Mouse (Mus musculus) frontal cortex, postnatal 14 days (tissue): ENCODE measurements around the gene Bzw1.

Experiments used
- DNase-seq, 2 experiments: peaks; one replicate each; pipeline ENCODE4 v3.0.0; 2022; ENCODE audit warnings: low spot score in 2 of 2

Gene Bzw1

DNA sequence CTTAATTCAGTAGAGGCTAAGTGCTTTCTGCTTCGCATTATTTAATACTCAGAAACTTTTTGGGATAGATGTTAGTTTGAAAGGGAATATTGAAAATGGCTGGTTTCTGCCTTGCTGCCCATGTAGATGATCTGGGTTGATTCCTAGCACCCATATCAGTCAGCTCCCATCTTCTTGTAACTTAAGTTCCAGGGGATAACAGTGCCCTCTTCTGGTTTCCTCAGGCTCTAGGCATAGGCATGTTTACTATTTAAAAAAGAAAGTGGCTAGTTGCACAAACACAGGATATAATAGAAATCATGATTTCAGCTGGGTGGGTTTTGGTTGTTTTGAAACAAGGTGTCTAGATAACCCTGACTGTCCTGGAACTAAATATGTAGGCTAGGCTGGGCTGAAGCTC is 3.5 kb downstream of the Bzw1 start:
- no peak for DNase-seq

DNA sequence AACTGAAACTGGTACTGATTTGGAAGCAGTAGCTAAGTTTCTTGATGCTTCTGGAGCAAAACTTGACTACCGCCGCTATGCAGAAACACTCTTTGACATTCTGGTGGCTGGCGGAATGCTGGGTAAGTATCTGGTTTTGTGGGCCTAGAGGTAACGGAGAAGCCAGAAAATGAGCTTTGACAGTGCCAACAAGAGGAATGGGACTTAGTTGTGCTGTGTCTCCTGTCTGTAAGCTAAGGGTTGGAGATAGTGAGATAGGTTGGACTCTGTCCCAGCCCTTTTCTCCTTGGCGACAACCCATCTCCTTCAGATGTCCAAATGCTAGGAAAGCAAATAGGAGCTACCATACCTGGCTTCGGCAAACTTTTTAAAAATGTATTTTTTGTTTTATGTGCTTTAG is 5.0 kb downstream of the Bzw1 start:
- no peak for DNase-seq

DNA sequence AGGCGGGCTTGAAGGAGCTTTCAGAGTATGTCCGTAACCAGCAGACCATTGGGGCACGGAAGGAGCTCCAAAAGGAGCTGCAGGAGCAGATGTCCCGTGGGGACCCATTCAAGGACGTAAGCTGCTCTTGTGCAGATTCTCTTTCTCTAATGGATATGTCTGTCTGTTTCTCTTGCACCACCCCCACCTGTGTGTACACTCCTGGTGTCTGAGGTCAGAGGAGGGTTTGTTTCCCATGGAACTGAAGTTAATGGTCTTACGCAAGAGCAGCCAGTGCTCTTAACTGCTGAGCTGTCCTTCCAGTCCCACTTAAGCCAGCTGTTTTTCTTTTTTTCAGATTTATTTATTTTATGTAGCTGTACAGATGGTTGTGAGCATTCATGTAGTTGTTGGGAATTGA is 8.7 kb downstream of the Bzw1 start:
- no peak for DNase-seq

DNA sequence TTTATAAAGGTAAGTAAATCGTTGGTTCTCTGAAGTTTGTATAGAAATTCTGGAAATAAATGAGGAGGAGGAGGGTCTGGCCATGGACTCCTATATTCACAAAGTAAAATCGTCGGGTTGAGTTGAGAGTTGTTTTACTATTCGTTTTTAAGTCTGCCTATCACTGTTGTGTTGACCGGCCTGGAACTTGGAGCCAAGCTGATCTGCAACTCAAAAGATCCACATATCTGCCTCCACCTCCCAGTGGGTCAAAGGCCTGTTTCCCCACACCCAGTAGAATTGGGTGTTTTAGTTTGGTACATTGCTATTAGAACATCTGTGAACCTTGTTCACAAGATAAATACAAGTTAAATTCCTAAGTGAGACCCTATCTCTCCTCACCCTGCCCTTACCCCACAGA is 11.0 kb downstream of the Bzw1 start:
- DNase-seq: no peak

DNA sequence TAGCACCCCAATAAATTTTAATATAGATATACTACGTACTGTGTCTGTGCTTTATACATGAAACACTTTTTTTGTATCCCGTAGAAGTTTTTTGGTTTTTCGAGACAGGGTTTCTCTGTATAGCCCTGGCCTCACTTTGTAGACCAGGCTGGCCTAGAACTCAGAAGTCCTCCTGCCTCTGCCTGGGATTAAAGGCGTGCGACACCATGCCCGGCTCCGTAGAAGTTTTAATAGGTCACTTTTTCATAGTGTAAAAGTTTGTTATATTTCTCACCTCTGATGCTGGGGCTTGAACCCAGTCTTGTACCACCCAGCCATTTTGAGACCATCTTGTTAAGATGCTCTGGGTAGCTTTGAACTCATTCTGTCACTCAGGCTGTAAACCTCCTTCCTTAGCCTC is 14.6 kb downstream of the Bzw1 start:
- DNase-seq: no peak

DNA sequence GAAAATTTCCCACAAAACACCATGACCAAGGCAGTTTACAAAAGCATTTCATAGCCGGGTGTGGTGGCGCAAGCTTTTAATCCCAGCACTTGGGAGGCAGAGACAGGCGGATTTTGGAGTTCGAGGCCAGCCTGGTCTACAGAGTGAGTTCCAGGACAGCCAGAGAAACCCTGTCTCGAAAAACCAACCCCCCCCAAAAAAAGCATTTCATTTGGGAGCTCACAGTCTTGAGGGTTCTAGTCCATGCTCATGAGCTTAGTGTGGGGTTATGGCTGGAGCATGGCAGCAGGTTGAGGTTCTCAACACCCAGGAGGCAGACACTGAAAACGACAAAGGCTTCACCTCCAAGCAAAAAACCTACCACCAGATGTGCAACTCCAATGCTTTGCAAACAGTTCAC is 15.4 kb downstream of the Bzw1 start:
- DNase-seq: no peak

DNA sequence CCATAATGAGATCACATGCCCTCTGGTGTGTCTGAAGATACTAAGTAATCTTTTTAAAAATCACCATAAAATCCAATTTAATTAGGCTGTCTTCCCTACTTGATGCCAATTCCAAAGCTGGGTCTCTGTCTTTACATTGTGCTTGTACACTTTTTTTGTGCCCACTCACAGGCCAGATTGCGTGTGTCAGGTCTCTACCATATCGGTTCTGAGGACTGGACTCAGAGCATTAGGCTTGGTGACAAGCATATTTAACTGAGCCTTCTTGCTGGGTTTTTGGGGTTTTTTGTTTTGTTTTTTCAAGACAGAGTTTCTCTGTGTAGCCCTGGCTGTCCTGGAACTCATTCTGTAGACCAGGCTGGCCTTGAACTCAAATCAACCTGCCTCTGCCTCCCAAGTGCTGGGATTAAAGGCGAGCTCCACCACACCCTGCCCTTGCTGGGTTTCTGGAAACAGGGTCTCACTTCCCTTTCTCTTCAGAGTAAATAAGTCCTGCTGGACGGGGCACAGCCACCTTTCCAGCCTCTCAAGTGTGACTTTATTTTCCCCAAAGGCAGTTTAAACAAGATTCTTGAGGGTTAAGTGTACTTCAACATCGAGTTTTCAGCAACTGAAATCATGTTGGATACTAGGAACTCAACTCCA is 17.0 kb downstream of the Bzw1 start:
- no peak for DNase-seq

DNA sequence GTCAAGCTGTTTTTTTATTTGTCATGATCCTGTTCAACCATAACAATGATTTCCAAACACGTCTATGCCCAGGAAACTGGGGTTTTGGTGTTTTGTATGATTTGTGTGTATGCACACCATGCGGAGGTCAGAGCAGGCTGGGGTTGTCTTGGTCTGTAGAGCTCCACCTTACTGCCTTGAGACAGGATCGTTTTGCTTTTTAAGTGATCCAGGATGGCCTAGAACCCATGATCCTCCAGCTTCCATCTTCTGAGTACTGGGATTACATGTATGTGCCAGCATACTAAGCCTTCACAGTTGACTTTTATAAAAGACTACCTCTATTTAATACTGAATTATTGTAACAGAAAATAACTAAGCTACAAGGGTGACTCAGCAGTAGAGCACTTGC is 17.5 kb downstream of the Bzw1 start:
- no peak for DNase-seq

DNA sequence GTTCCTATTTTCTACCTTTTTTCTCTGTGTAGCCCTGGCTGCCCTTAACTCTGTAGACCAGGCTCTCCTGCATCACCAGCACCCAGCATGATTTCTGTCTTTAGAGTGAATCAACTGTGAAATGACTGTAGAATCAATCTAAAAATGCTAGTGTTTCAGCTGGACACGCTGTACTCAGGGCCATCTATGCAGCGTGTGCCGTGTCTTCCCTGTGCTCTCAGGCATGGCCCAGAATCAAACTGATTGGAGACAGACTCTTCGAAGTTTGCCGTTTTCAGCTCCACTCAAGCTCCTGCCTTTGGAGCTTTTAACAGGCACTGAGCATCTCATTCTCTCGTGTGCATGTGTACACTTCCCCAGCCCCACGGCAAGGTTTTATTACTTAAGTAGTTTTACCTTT is 18.1 kb downstream of the Bzw1 start:
- no peak for DNase-seq

DNA sequence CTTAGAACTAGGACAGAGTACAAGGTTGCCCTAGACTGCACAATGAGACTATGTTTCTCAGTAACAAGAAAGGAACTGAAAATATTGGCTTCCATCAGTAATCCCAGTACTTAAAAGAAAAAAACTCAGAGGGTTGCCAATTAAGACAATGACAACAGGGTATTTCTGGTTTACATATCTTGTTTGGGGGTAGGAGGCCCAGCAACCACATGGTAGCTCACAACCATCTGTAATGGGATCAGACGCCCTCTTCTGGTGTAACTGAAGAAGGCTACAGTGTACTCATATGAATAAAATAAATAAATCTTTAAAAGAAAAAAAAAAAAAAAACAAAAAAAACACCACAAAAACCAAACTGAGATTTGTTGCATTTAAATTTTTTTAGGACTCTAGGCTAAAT is 22.7 kb downstream of the Bzw1 start:
- DNase-seq: no peak

DNA sequence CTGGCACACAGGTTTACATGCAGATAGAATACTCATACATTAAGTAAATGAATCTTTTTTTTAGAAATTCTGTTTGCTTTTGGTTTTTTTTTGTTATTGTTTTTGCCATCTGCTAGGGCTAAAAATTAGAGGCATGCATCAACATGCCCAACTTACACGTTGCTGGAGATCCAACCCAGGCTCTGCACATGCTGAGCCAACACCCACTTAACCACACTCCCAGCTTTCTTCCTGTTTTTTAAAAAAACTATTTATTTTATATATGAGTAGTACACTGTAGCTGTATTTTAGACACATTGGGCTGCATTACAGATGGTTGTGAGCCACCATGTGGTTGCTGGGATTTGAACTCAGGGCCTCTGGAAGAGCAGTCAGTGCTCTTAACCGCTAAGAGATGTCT is 23.4 kb downstream of the Bzw1 start:
- no peak for DNase-seq

DNA sequence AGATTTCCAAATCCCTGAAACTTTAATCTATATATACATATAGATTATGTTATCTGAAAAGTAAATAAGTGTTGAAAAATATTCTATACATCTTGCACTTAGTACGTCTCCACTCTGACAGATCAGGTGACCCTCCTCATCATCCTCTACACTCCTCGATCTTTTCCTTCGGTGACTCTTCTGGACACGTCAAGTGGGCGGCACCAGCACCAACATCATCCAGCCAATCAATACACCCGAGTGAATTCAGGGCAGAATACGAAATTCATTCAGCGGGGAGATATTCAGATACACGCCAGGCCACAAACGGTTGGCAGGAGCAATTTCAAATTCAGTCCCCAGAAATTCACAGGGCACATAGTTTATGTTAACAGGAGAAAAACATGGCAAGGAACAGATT is 27.3 kb downstream of the Bzw1 start:
- no peak for DNase-seq

DNA sequence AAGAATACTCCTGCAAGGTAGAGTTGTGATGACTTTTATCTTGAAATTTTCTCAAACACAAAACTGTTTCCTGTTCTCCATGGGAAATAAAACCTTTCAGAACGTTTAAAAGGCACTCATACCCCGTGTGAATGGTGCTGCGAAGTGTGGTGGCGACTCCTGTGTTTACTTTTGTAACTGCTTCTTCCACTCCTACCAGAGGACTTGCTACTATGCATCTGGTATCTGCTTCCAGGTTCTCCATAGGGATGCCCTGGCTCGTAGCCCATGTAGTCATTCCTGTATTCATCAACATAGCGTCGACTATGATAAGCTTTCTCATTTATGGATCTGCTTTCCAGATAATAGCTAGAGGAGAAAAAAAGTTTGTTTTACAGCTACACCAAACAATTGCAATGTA is 28.3 kb downstream of the Bzw1 start:
- no peak for DNase-seq

DNA sequence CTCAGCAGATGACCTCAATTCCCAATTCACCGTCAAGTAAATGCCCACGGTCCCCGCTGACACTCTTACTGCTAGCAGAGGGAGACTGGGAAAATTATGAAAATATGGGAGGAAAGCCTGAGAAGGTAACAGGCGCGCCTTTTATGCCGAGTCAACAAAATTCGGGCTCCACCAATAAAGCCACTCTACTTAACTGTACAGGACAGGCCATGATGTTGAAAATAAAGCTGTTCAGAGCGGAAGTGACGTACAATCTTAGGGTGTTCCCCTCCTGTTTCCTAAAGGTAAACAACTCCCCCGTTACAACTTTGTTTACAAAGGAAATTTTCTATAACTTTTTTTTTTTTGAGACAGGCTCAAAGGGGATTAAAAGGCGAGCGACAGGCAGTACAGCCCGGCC is 30.2 kb downstream of the Bzw1 start:
- DNase-seq: no peak

DNA sequence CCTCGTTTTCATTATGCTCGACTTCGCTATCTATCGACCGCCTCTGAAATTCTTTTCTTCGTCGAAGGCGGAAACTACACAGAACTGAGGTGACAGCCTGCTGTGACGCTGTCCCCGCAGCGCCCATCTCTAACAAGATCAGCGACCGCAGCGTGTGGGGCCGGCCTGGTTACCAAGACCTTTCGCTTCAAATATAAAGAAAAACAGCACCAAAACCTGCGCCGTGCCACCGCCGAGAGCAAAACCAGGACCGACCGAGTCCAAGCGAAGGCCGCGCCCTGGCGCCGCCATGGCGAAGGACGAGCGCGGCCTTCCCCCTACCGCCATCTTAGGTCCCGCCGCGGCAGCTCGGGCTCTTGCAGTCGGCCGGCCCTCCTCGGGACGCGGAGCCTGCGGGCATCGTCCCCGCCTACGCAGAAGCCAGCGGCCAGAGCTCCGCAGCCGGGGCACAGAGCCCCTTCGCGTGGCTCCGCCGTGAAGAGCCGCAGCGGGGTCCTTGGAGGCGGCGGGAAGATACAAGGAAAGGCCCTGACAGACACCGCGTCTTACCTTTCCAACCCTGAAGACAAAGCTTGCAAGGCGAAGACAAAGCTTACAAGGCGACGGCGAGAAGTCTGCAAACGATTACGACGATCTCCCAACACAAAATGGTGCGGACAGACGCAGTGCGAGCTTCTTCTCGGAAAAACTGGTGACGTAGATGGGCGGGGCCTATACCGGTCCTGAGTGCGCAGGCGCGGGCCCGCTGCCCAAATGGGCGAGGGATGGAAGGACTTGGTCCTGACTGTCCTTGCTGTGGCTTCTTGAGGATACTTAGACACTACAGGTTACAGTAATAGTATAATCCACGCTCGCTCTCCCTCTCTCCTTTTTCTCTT is 30.9 kb downstream of the Bzw1 start, which contains the start of gene Clk1:
TSS of gene Clk1 (minus strand) at position 696 of the 878 bp plus-strand sequence.
- peak; percentile 94 to 97 for DNase-seq

DNA sequence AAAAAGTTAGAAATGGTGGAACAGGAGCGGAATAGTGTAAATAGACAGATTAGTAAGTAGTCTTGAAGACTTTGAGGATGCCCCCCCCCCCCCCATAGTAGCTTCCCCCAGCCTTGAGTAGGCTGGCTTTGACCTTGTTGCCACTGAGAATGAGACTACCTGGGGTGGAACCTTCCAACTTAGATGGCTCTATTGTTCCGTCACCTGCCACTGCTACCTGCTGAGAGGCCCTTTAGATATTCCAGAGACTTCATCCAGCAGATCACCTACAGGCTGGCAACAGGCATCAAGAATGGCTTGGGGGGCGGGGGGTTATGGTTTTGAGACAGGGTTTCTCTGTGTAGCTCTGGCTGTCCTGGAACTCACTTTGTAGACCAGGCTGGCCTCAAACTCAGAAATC is 31.9 kb downstream of the Bzw1 start:
- DNase-seq: no peak

DNA sequence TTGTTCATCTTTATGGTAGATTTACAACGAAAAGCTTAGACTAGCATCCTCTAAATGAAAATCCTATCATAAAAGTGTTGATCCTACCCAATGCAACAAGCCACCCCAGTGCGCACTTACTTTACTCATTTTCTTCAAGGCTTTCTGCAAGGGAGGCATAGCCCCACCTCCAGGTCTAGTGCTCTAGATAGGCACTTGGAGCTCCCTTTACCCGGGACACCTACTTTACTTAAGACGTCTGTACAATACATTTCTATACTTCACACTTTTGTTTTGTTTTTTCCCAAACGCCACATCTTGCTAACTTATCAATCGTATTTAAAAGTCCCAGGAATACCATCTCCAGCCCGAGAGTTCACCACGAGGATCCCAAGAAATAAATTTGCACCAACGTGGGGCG is 52.0 kb downstream of the Bzw1 start:
- no peak for DNase-seq

DNA sequence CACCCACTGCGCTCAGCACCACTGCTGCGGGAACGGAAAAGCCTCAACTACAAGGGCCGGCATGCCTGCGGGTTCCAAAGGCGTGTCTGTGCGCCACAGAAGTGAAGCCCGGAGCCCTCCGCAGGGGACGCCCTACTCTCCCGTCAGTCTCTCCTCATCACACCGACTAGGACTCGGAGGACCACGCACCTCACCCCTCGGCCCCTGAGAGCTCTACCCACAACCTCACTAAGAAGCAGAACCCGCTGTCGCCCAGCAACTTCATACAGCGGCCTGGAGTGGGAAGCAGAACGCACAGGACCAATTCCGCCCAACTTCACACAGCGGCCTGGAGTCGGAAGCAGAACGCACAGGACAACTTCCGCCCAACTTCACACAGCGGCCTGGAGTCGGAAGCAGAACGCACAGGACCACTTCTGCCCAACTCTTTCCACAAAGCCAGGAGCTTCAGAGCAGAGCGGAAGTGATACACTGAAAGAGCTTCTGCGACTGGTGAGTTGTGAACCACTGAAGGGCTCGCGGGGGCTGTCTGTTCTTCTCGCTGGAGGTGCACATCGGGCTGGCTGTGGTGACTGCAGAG is 52.5 kb downstream of the Bzw1 start, which contains the start of the genes Nif3l1 and Ppil3:
TSS of gene Nif3l1 (plus strand) at position 9 of the 580 bp plus-strand sequence.
TSS of gene Ppil3 (minus strand) at position 344 of the 580 bp plus-strand sequence.
- DNase-seq: peak; percentile 89

DNA sequence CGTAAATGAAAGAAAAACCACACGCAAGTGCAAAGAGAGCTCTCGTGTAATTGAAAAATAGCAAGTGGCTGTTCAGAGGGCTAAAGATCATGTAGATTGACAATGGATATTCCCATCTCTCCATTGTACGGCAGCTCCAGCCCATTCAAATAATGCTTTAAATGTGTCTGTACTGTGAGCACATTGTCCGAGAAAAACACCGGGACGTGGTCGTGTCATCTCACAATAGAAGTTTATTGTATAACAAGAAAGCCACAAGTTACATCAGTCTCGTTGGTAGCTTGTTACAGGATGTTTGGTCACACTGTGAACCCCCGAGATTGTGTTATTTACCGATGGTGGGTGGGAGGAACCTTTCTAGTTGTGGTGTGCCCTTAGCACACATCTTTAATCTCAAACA is 53.2 kb downstream of the Bzw1 start:
- no peak for DNase-seq

DNA sequence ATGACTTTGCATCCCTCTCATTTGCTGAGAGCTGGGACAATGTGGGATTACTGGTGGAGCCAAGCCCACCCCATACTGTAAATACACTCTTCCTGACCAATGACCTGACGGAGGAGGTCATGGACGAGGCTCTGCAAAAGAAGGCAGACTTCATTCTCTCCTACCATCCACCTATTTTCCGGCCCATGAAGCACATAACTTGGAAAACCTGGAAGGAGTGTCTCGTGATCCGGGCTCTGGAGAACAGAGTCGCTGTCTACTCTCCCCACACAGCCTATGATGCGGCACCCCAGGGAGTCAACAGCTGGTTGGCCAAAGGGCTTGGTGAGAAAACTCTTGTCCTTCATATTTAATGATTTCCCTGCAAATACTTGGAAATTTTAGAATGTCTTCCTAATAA is 55.1 kb downstream of the Bzw1 start:
- DNase-seq: no peak

DNA sequence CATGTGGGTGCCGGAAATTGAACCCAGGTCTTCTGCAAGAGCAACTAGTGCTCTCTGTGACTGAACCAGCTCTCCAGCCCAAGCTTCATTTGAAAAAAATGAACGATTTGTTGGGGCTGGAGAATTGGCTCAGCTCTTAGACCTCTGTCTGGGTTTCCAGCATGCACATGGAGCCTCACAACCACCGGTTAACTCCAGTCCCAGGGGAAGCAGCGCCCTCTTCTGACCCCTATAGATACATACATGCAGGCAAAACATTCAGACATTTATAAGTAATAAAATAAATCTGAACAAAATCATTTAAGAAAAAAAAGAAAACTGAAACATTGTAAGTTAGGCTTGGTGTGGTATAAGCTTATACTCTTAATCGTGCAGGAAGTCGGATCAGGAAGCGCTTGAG is 55.7 kb downstream of the Bzw1 start:
- DNase-seq: no peak

DNA sequence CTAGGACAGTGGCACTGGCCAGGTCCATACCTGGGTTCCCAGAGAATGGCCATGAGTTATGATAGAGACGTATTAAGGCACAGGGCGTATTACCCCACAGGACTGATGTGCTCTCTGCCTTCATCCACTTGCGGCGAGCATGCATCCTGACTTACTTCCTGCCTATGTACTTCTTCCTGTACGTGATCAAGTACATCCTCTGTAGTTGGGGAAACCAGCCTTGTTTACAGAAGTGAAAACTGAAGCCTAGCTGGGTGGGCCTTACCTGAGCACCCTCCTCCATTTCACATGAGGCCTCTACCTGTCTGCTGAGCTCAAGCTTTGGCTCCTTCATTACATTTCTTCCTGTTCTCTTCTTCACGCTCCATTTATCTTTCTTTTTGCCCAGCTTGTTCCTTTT is 61.6 kb downstream of the Bzw1 start:
- no peak for DNase-seq
